Mouse (Mus musculus) regulatory T cell (primary cell): ENCODE data around the gene Ackr1.

Experiments used
- in situ Hi-C: fragments of 300-600 bp; cut with MboI, MseI; formaldehyde crosslinking; loops from one replicate; pipeline ENCODE4 v1.15.1; 2025; ENCODE audit warnings: high pct_unique_total_duplicates

The Ackr1 gene

GRCm38 (mm10) chr1:173349946-173350345 is 16.4 kb upstream of the Ackr1 start:
- in situ Hi-C loops, result loop anchor here (25.0 kb wide), 2 partner anchors 938 to 1112 kb away; no protein-coding TSS in a partner anchor

GRCm38 (mm10) chr1:173349192-173349591 is 15.6 kb upstream of the Ackr1 start:
- in situ Hi-C loops, result loop anchor here (25.0 kb wide), 2 partner anchors 937 to 1113 kb away; no protein-coding TSS in a partner anchor

- in situ Hi-C loops, result loop anchor here (25.0 kb wide), 2 partner anchors 936 to 1114 kb away; no protein-coding TSS in a partner anchor
These were observed 15.0 kb upstream of the Ackr1 start for GRCm38 (mm10) chr1:173348527-173348926.

DNA sequence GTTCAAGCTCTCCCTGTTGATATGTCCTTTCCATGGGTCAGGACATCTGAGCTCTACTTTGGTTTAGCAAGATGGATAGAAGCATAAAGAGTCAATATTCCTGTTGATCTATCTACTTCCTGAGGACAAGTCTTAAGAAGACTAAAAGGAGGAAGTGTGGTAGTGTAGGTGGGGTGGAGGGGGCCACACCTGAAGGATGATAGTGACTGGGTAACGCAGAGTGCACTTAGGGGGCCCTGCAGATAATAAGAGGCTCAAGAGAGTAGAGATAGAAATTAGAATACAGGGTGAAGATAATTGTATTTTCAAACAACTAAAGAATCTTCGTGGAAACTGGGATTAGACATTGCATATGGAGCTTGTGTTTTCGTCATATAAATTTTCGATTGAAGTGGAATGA is 11.6 kb upstream of the Ackr1 start:
- in situ Hi-C loops, result loop anchor here (25.0 kb wide), 2 partner anchors 933 to 1117 kb away; no protein-coding TSS in a partner anchor

- in situ Hi-C loops, result loop anchor here (25.0 kb wide), 2 partner anchors 932 to 1118 kb away; no protein-coding TSS in a partner anchor
These were observed 10.4 kb upstream of the Ackr1 start for GRCm38 (mm10) chr1:173343934-173344333.

GRCm38 (mm10) chr1:173342425-173342824 is 8.9 kb upstream of the Ackr1 start:
- in situ Hi-C loops, result loop anchor here (25.0 kb wide), 2 partner anchors 930 to 1120 kb away; no protein-coding TSS in a partner anchor

DNA sequence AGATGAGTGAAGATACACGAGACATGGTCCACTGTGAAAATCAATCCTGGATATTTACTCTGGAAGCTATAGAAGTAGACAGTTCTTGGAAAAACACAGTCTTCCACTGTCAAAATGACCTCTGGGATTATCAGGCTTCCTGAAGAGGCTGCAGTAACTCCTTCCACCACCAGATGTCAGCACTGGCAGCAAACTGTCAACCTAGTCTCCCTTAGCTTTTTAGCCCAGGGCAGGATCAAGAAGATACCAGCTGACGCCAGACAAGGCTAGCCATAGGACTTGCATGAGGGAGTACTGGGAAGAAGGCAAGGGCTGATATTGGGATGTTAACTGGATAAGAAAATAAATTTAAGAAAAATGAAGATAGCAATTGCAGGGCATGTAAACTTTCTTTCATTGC is 6.0 kb upstream of the Ackr1 start:
- in situ Hi-C loops, result loop anchor here (5.0 to 25.0 kb wide), 3 partner anchors 53 to 1123 kb away; no protein-coding TSS in a partner anchor

GRCm38 (mm10) chr1:173337008-173337407 is 3.5 kb upstream of the Ackr1 start:
- in situ Hi-C loops, result loop anchor here (5.0 to 25.0 kb wide), 3 partner anchors 55 to 1125 kb away; no protein-coding TSS in a partner anchor

DNA sequence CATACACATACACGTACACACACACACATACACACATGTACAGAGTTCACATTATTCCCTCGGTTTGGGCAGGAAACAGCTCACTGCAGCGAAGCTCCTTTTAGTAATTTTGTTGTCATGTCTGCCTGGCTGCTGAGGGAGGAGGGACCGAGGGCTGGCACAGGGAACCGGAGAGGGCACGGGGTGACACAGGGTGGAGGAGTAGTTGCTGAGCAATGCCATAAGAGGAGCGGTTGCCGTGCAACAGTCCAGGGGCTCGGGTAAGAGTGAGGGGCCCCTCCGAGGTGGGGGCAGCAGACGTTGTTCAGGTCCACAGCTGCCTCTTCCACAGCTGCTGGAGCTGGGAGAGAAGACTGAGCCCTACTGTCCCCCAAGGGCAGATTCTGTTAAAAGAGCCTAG is 2.4 kb upstream of the Ackr1 start:
- in situ Hi-C loops, result loop anchor here (5.0 to 25.0 kb wide), 3 partner anchors 56 to 1126 kb away; no protein-coding TSS in a partner anchor

DNA sequence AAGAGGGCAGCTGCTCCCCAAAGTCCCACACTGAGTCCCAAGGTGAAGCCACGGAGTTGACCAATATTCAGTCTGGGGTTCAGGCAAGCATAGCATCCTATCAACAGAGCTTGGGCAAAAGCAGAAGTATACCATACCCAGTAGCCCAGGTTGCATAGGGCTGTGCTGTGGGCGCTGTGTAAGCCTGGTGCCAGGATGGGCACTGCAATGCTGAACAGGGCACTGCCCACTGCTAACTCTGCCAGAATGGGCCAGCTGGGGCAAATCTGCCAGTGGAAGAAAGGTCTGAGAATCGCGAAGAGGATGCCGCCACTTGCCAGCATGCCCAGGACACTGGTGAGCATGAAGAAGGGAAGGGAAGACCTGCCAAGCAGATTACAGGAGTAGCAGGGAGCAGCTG is 1.1 kb downstream of the Ackr1 start:
- in situ Hi-C loops, result loop anchor here (25.0 kb wide), 2 partner anchors 920 to 1130 kb away; no protein-coding TSS in a partner anchor

DNA sequence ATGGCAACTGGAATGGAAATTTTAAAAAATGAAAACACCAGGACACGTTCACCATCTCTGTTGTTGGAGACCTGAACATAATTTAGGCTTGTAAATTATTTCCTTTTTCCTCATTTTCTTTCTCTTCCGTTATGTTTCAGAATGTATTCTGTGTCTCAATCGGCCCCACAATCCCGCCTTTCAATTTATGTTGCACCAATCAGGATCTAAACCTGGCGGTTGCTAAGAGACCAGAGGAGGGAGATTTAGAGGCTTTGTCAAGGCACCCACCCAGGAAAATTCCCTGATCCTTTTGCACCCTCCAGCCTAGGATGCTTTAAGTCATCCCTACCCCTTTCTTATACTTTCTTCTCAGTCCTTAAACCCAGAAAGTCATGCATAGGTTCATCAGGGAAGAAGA is 3.8 kb downstream of the Ackr1 start:
- in situ Hi-C loops, result loop anchor here (25.0 kb wide), 2 partner anchors 917 to 1133 kb away; no protein-coding TSS in a partner anchor

DNA sequence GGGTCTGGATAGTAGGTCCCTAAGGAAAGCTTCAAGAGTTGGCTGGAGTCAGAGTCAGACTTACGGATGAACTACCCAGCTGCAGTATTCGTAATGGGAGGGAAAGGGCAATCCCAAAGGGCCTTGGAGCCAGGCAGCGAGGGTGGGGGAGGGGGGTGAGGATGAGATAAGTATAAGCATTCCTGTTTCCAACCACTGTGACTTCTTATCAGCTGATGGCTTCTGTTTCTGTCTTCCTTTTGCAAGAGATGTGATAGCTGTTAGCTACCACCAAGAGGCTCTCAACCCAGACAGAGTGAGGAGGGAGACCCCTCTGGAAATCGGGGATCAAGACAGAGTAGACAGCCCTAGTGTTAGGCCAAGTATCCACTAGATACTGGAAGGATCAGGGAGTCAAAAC is 4.4 kb downstream of the Ackr1 start:
- in situ Hi-C loops, result loop anchor here (25.0 kb wide), 2 partner anchors 917 to 1133 kb away; no protein-coding TSS in a partner anchor

DNA sequence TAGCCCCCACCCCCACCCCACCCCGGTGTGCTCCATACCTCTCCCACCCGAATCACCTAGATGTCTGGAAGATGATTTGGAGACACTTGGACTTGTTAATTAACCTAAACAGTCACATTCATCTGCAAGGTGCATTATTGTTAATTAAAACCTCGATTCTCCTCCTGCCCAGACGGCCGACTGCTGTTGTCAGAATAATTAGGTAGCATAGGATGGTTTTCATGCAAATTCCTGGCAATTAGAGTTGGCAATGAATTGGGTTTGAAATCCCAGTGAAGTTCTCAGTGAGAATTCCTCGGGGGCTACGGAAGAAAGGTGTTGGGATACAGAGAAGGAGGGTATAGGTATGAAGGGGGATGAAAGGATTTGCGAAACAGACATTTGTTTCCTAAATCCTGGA is 5.1 kb downstream of the Ackr1 start:
- in situ Hi-C loops, result loop anchor here (25.0 kb wide), 2 partner anchors 916 to 1134 kb away; no protein-coding TSS in a partner anchor

GRCm38 (mm10) chr1:173326552-173326951 is 7.0 kb downstream of the Ackr1 start:
- in situ Hi-C loops, result loop anchor here (25.0 kb wide), 2 partner anchors 914 to 1136 kb away; no protein-coding TSS in a partner anchor

GRCm38 (mm10) chr1:173325395-173325794 is 8.2 kb downstream of the Ackr1 start:
- in situ Hi-C loops, result loop anchor here (25.0 kb wide), 2 partner anchors 913 to 1137 kb away; no protein-coding TSS in a partner anchor

DNA sequence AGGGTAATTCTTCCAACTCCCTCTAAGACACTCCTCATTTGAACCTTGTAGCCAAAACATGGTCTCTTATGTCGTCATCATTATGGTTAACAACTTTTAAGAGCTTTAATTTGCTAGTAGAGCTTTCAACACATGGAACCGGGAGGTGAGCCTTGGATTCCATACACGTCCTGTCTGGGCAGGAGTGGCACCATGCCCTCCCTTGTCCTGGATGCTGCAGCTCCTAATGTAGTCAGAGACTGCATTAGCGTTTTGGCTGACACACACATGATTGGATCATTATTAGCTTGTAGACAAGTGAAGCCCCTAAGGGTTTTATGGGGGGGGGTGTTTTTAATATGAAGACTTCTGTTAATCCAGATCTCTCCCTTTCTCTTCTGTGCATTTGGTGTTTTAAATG is 8.6 kb downstream of the Ackr1 start:
- in situ Hi-C loops, result loop anchor here (25.0 kb wide), 2 partner anchors 913 to 1137 kb away; no protein-coding TSS in a partner anchor

DNA sequence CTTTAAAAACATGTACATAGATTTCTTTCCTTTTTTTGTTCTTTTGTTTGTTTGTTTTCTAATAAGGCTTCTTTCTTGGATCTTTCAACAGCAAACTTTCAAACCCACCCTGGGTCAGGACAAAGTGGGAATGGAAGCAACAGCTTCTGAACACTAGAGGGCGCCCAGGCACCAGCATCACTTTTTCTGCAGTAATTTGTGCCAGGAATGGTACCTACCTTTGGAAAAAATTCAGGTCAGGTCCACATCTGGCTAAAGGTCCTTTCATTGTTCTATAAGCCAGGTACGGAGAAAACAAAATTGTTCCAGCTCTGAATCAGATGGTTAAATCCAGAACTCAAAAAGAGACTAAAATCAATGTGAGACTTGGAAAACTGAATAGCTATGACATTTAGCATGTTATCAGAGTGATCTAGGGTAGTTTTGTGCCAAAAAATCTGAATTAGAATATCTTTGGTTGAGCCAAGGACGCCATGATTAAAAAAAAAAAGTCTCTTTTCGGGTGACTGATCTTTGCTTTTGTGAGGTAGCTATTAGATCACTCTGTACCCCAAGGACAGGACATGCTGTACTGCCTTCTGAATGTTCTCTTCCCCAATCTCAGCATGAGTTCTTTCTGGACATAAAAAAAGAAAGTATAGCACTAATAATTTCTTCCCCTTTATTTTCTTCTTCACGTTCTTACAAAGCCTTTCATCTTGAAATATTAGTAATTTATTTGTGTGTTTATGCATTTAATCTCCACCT is 9.5 kb downstream of the Ackr1 start:
- in situ Hi-C loops, result no loop called here

- in situ Hi-C loops, result no loop called here
These were observed 11.3 kb downstream of the Ackr1 start for GRCm38 (mm10) chr1:173322249-173322627.

DNA sequence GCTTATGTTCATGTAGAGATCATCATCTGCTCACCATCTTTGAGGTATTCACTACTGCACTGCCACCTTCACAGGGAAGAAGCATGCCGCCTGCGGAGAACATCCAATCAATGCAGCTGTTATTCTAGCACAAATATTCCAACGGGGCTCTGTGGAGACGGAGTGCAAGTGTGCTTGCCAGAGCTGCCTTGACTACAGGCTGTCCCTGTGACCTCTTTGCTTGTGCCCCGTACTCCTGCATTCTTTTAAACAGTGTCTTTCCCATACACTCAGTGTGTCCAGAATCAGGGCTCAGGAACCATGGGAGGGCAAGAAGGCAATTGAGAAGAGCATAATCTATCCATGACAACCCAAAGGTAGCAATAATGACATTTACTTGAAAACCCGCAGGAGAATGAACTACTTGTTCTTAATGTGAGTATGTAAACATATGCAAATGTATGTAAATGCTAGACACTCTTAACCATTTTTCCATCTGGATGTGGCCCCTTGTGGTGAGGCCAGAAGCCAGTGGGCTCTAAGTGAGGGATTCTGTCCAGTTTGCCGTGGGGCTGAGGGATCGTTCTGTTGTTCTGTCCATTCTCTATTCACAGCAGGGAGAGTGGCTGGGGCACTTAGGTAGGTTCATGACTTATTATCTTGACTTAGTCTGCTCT is 11.8 kb downstream of the Ackr1 start:
- in situ Hi-C loops, result no loop called here

DNA sequence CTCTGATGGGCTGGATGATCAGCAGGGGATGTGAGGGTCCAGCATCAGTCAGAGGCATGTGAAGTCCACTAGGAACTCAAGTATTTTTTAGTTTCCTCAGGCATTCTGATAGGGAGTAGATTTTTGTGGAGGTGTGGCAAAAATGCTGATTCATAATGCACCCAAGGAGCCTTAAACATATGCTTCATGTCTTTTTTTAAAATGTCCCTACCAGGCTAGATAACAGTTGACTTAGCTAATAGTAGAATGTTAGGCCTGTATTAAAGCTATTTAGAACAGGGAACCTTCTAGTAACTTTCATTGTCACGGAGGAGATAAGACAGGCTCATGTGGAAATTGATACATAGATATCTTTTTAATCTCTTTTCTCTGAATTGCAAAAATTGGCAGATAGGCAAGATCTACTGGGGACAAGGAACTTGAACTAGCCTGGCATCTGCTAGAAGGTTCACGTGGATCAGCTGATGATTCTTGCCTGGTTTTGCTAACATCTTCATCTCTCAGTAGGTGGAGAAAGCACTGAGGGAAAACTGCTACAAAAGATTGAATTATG is 15.5 kb downstream of the Ackr1 start:
- in situ Hi-C loops, result no loop called here

DNA sequence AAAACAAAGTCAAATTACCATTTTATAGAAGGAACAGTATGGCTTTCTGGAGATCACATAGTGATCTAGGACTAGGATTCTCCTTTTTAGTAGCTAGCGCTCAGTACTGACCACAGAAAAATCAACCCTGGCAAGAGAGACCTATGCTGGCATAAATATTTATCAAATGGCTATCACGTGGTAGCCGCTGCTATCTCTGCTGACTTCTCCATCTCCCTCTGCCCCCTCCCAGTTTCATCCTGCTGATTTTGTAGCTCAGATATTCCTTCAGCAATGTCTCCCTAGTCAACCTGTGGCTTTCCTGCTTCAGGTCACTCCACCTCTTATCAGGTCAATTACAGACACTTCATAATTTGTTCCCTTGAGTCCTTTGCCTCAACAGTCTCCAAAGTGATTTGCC is 17.8 kb downstream of the Ackr1 start:
- in situ Hi-C loops, result no loop called here
